Mouse (Mus musculus) CD4-positive helper T cell, adult 2 months (primary cell): Measurements from ENCODE around the gene C1s1.
A peak's percentile ranks its signal among the peaks of the same experiment; 100 is the strongest.
"Not testable (repeated sequence)": the region's sequence is repeated elsewhere in the genome, so short reads cannot be mapped to it uniquely, and the experiment has no call there.

Source experiments
- DNase-seq: peaks from one replicate; pipeline ENCODE4 v3.0.0-alpha.2; 2012; ENCODE audit warnings: low read depth, missing footprints, low spot score

C1s1 gene

GRCm38 (mm10) chr6:124512355-124512836 lies 29.8 kb downstream of the C1s1 start, which contains the start of gene C1ra:
Gene C1ra, plus strand, starts transcription at chr6:124512405.
- DNase-seq: peak; percentile 40

GRCm38 (mm10) chr6:124511936-124512335 lies 30.2 kb downstream of the C1s1 start:
- no peak for DNase-seq

DNA sequence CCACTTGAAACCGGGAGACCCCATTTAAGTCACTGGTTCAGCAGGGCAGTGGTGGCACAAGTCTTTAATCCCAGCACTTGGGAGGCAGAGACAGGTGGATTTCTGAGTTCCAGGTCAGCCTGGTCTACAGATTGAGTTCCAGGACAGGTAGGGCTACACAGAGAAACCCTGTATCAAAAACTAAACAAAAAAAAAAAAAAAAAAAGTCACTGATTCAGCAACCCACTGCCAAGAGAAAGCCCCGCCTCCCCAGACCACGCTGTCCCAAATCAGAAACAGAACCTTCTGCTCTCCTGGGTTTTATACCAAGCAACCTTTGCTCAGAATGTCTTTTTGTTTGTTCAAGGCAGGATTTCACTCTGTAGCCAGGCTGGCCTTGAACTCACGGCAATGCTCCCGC lies 33.0 kb downstream of the C1s1 start:
- DNase-seq: not testable (repeated sequence)

DNA sequence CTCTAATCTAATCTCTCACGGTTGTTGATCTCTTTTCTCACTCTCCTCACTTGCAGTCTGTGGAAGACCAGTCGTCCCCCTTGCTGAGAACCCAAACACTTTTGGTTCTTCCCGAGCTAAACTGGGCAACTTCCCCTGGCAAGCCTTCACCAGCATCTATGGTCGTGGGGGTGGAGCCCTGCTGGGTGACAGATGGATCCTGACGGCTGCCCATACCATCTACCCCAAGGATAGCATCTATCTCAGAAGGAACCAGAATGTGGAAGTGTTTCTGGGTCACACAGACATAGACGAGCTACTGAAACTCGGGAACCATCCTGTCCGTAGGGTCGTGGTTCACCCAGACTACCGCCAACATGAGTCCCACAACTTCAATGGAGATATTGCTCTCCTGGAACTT lies 33.9 kb downstream of the C1s1 start:
- DNase-seq: no peak

DNA sequence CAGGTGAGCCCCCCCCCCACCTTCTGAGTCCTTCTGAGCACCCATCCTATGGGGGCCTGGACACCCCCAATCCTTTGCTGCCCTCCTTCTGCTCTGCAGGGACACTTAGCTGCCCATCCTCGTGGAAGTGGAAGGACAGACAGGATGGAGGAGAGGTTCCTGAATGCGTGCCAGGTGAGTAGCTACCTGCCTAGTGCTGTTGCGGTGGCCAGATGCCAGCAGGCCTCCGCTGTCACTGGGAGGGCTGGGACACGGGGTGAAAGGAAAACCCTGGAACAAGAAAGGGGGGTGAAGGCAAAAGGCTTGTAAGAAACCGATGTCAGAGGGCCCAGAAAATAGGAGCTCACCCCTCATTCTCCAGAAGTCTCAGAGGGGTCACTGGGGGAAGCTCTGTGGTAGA lies 35.2 kb downstream of the C1s1 start:
- no peak for DNase-seq

- no peak for DNase-seq
These were observed 37.1 kb downstream of the C1s1 start for GRCm38 (mm10) chr6:124505028-124505427.

DNA sequence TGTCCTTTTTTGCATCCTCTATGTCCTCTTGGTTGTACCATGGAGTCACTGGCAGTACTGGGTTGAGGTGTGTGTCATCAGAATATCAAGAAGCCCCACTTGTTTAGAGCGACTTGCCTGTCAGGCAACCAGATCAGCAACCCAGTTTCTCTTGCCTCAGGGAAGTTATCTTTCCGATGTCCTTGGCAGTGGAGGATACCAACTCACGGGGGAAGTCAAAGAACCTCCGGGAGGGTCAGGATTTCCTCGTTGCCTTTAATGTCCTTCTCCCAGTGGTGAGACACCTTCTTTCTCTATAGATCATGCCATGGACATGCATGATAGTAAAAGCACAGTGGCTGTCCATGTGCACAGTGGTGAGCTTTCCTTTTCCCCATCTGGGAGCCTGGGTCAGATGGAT lies 40.1 kb downstream of the C1s1 start:
- DNase-seq: no peak

DNA sequence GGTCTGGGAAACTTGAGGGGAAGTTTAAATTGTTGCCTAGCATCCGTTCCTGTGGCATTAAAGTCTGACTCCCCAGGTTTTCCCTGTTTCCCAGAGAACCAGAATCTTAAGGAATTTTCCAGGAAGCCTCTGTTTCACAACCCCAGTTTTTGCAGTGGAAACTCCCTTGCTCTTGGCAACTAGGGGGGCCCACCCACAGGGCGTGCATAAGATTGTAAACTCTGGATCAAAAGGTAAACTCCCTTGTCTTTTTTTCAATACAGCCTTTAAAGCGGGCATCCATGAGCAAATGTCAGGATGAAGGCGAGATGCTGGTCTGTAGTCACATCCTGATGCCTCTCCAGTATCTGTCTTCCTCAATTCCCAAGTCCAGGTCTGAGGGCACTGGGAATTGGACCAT lies 40.7 kb downstream of the C1s1 start:
- no peak for DNase-seq

- DNase-seq: no peak
These were observed 42.1 kb downstream of the C1s1 start for GRCm38 (mm10) chr6:124499914-124500566.

DNA sequence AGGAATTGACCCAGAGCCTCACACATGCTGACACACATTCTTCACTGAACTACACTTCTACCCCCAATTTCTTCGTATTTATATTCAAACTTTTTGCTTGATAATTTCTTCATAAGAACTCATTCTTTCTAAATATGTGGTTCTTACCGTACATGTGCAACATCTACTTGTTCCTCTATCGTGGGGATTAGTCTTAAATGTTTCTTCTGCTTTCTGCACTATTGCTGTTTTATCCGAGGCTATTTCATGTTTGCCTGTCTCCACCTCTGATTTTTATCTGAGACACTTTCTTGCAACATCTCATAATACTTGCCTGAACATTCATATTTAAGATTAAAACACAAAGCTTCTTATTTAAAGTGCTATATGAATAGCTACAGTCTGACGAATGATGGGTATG lies 46.1 kb downstream of the C1s1 start:
- no peak for DNase-seq

- no peak for DNase-seq
These were observed 48.3 kb downstream of the C1s1 start for GRCm38 (mm10) chr6:124493886-124494285.

DNA sequence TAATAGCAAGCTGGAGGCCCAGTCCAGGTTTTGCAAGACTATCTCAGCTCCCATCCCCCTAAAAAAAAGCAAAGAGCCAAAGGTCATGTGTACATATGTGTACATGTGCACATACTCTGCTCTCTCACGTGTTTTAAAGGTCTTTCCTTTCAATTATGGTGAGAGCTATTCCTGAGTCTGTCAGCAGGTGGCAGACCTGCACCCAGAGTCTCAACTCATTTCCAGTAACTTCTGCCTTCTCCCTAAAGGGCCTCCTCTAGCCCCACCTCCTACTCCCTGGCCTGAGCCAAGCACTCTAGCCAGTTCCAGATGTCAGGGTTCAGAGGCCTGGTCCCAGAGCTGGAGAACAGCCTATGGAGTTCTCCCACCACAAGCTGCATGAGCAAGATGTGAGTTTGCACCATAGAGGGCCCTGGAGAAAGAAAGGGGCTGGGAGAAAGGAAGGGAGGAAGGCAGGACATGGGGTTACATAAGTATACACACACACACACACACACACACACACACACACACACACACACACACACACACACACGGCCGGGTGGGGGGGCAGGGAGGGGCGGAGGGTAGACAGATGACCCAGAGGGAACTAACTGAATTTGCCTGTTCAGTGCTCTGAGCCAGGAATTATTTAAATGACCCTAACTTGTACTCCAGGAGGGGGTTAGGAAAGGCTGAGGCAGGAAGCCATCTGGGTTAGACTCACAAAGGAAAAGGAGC lies 49.2 kb downstream of the C1s1 start, which contains the start of gene C1rl:
Gene C1rl, plus strand, starts transcription at position 272 of the 720 bp plus-strand sequence.
- peak; percentile 58 for DNase-seq

DNA sequence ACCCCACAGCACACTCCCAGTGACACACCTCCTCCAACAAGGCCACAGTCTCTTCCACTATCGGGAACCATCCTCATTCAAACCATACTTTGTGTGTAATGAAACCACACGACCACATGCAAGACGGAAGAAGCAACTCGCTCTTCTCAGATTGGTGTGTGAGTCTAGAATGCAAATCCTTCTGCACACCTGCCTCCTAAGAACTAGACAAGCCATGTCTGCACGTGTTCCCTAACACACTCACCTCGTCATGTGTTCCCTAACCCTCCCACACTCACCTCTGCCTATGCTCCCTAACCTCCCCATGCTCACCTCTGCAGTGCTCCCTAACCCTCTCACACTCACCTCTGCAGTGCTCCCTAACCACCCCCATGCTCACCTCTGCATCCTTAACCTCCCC lies 50.7 kb downstream of the C1s1 start:
- no peak for DNase-seq

DNA sequence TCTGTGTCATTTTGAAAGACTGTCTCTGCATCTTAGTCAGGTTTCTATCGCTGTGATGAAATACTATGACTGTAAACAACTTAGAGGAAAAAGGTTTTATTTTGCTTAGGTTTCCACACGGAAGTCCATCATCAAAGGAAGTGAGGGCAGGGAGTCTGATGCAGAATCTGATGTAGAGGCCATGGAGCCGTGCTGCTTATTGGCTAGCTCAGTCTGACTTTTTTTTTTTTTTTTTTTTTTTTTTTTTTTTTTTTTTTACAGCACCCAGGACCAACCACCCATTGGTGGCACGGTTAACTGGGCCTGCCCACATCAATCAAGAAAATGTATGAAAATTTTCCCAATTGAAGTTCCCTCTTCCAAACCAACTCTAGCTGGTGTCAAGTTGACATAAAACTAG lies 53.2 kb downstream of the C1s1 start:
- DNase-seq: no peak

DNA sequence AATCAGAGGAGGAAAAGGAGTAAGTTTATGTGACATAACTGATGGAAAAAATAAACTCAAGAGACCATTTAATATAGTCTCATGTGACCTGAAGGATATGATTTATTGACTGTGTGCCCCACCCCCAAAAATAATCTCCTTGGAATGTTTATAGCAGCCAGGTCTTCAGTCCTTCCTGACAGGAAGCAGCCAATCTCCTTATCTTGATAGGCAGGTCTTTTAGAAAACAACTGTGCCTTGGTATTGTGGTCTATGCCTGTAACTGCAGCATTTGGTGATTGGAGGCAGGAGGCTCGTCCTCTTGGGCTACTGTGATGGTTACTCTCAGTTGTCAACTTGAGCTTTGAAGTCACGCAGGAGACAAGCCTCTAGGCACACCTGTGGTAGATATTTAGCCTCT lies 54.6 kb downstream of the C1s1 start:
- DNase-seq: no peak

GRCm38 (mm10) chr6:124485414-124486144 lies 56.6 kb downstream of the C1s1 start:
- DNase-seq: no peak

DNA sequence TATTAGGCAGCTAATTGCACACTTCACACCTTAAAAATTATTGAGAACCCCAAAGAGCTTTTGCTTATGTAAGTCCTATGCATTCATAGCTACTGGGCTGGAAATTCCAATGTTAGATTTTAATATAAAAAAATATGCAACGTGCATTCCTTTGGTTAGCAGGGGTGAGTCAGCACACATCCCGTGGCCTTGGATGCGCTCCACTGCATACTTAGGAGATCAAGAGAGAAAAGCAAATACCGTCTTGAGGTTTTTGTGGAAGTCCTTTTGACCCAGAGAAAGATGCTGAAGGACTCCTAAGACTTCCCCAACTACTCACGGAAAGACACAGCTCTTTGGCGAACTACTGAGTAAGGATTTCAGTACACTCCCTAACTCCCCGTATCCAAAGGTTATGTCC lies 57.3 kb downstream of the C1s1 start:
- DNase-seq: no peak

DNA sequence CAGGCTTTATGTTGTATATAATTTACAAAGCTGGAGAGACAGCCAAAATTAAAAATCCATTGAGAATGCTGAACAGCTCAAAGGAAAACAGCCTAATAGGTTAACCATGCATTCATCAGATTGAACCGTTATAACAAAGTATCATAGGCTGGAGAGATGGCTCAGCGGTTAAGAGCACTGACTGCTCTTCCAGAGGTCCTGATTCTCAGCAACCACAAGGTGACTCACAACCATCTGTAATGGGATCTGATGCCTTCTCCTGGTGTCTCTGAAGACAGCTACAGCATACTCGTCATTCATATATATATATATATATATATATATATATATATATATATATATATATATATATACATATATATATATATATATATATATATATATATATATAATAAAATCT lies 58.3 kb downstream of the C1s1 start:
- not testable (repeated sequence) for DNase-seq

DNA sequence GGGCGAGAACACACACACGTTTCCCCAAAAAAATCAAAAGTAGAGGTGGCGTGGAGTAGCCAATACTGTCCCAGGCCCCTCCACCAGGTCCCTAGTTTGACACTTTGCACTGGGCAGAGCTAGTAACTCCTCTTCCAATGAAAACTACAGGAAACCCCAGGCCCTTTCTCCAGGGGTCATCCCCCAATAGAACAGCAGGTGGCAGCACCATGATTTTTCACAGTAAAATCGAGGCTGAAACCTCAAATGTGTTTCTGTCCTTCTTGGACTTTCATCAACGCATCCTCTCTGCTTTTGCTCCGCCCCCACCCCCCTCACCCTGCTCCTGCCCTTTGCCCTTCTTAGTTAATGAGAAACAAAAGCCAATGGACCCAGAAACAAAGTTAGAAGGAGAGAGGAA lies 60.6 kb downstream of the C1s1 start:
- peak; percentile 29 for DNase-seq
